ENCODE assay signal across 8 mouse cellular contexts in genomic region chr2:73280356-73281047, GRCm38 (mm10). TPM values are rescaled to one million over a fixed set of nuclear protein-coding genes. Genes with fewer than 3 reads are reported as not detected.
DNase-seq lines count a peak whose midpoint lies in the region; ATAC-seq and TF ChIP-seq lines count a peak whose summit lies in the region.

No protein-coding gene starts in this region.

- H3K9me3 ChIP-seq in intestine, embryonic 14.5 days (ENCODE audit: control insufficient read depth, low read length) = no peaks in the 10 kb centered on the region

- H3K9ac ChIP-seq in intestine, embryonic 14.5 days (ENCODE audit: low read length) = no peak overlapping the region

- TF ChIP-seq CTCF in kidney, adult 2 months (conservative IDR thresholded peaks at IDR 0.05; ENCODE audit: insufficient read depth, insufficient read length, low read depth, low read length) = no peak

- H3K4me1 ChIP-seq in kidney, adult 2 months (ENCODE audit: control insufficient read depth, insufficient read depth, low read length) = no peaks in the 10 kb centered on the region; the same call in 1 of the 2 replicates
- H3K4me1 ChIP-seq in intestine, embryonic 14.5 days (replicated peaks; ENCODE audit: control insufficient read depth, insufficient read depth, low read length) = 0 out of 2 replicates have a peak, but pooled peaks cover 5% of the 10 kb centered on the region

- no peaks in the 10 kb centered on the region for H3K36me3 ChIP-seq in kidney, adult 2 months (ENCODE audit: control insufficient read depth, insufficient read depth, low read length)
- H3K36me3 ChIP-seq in intestine, embryonic 14.5 days (ENCODE audit: control insufficient read depth, insufficient read depth, low read length) = 0 out of 2 replicates have a peak, but pooled peaks cover 3% of the 10 kb centered on the region

- no peak overlapping the region for H3K4me3 ChIP-seq in kidney, adult 2 months (ENCODE audit: insufficient read depth, low read depth, low read length)
- H3K4me3 ChIP-seq in intestine, embryonic 14.5 days (ENCODE audit: low read depth, low read length) = no peak overlapping the region

- peak; percentile 16 for DNase-seq in kidney, adult 2 months
- no peak for DNase-seq in kidney, postnatal 14 days
- DNase-seq in embryo, embryonic 9.5 days (ENCODE audit: extremely low spot score) = peak; percentile 56
- peak; percentile 74 for DNase-seq in intestine, embryonic 14.5 days (ENCODE audit: low spot score)
- DNase-seq in naive thymus-derived CD4-positive, alpha-beta T cell, adult 2 months (ENCODE audit: low read depth) = peak; percentile 36
- no peak for DNase-seq in cerebellum, adult 9-11 months
- DNase-seq in MN1 (ENCODE audit: low spot score) = no peak
- DNase-seq in left cerebral cortex, postnatal 25 days (ENCODE audit: low spot score in 2 of 2) = no peak

- peaks cover 12% of the 10 kb centered on the region for H3K27me3 ChIP-seq in kidney, adult 2 months (replicated peaks; ENCODE audit: control insufficient read depth, insufficient read depth, low read length)
- H3K27me3 ChIP-seq in intestine, embryonic 14.5 days (replicated peaks; ENCODE audit: control insufficient read depth, insufficient read depth, low read length) = peaks cover 69% of the 10 kb centered on the region

- no peak for ATAC-seq in intestine, embryonic 14.5 days (replicated peaks; ENCODE audit: low FRiP score, low TSS enrichment, low read depth)

- H3K4me2 ChIP-seq in intestine, embryonic 14.5 days (ENCODE audit: low read length) = 0 out of 2 replicates have a peak overlapping the region, but pooled peaks have one; percentile 6

- 13% methylated on average over 33 of the region's 33 CpGs for WGBS in kidney, adult 2 months
- 3% methylated on average over 33 of the region's 33 CpGs for WGBS in intestine, embryonic 14.5 days

- no peak for TF ChIP-seq POLR2A in kidney, adult 2 months (IDR thresholded peaks at IDR 0.05; ENCODE audit: low read depth, low read length)

- intact Hi-C loops in left cerebral cortex, postnatal 25 days (cut with DNase I) = loop anchor here (2.0 kb wide), 1 partner anchor 1046 kb away; no protein-coding TSS in a partner anchor

- no peak overlapping the region for H3K27ac ChIP-seq in kidney, adult 2 months (ENCODE audit: insufficient read depth, low read depth, low read length)
- no peak overlapping the region for H3K27ac ChIP-seq in intestine, embryonic 14.5 days (ENCODE audit: low read depth)

RNA-seq across cellular contexts. Expression of gene Sp9, which starts 8.8 kb away (rescaled TPM):
- not detected in 2 replicates for polyA plus RNA-seq in kidney, adult 2 months (2012; rRNA removed)
- not detected in 2 replicates for polyA plus RNA-seq in intestine, embryonic 14.5 days (2014; fragmentation: Nextera tagmentation; extraction: Ambion mirVana)
- 1 to 10 TPM; 2.5 to 4.1 TPM for total RNA-seq in left cerebral cortex, postnatal 25 days (2021)

RNA-seq across cellular contexts. Expression of gene Scrn3, which starts 31.9 kb away (rescaled TPM):
- polyA plus RNA-seq in kidney, adult 2 months (2012; rRNA removed) = 14.7 and 18.1 TPM in 2 replicates
- 12.2 and 12.6 TPM in 2 replicates for polyA plus RNA-seq in intestine, embryonic 14.5 days (2014; fragmentation: Nextera tagmentation; extraction: Ambion mirVana)
- total RNA-seq in left cerebral cortex, postnatal 25 days (2021) = 10 to 100 TPM; 13.3 to 17.5 TPM

RNA-seq across cellular contexts. Expression of gene Cir1, which starts 32.0 kb away (rescaled TPM):
- 3.8 and 5.5 TPM in 2 replicates for polyA plus RNA-seq in kidney, adult 2 months (2012; rRNA removed)
- polyA plus RNA-seq in intestine, embryonic 14.5 days (2014; fragmentation: Nextera tagmentation; extraction: Ambion mirVana) = 22.3 and 24.5 TPM in 2 replicates
- total RNA-seq in left cerebral cortex, postnatal 25 days (2021) = 10 to 100 TPM; 26.4 to 28.6 TPM

Comparison
In these comparisons a context has a peak if more than half of its experiments do, and no peak if none do; other contexts are left out.
1. DNase-seq: peak in kidney, adult 2 months (single experiment), embryo, embryonic 9.5 days (single experiment), intestine, embryonic 14.5 days (single experiment) and naive thymus-derived CD4-positive, alpha-beta T cell, adult 2 months (single experiment); none in kidney, postnatal 14 days (single experiment), cerebellum, adult 9-11 months (single experiment), MN1 (single experiment) and left cerebral cortex, postnatal 25 days (0 of 2).